Mouse (Mus musculus) olfactory bulb, adult 2 months (tissue): ENCODE measurements around the gene Bnc1.

Experiments used
- CTCF ChIP-seq: fragments of 200-500 bp; IDR thresholded peaks from 2 replicates; pipeline ENCODE4 v1.5.1; 2012; ENCODE audit warnings: low read depth, mild to moderate bottlenecking, low read length, moderate library complexity; ENCODE audit not compliant: insufficient read depth
- POLR2A ChIP-seq: fragments of 200-500 bp; IDR thresholded peaks from 2 replicates; pipeline ENCODE4 v1.6.1; 2012; ENCODE audit warnings: mild to moderate bottlenecking, low read depth, low read length, moderate library complexity; ENCODE audit not compliant: insufficient read depth

DNA sequence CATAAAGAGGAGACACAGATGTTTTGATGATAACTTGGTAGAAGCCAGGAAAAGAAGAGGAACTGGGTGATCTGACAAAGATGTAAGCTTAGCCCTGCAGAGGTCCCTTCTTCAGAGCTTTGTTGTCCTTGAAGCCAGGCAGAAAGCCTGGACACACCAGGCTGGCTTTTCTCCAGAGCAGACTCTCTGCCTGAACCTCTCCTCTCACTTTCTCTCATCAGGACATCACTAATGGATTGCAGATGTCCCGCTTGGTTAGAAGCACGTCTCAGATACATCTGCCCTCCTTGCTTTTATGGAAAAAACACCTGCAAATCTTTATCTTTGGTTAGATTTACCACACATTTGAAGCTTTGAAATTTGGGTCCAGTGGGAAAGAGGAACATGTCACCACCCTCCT, 7.7 kb upstream of the Bnc1 start:
- no peak for TF ChIP-seq CTCF
- TF ChIP-seq POLR2A, result no peak
